ENCODE assay signal across 9 mouse cellular contexts in genomic region chr7:139472865-139473549, GRCm38 (mm10).
DNase-seq lines count a peak whose midpoint lies in the region; ATAC-seq and TF ChIP-seq lines count a peak whose summit lies in the region.
"Had no signal": no experiment of that assay in that cellular context is flagged by ENCODE, and none has a peak within 500 bp of the region (broad histone marks: within the 10 kb centered on the region; RNA-seq: fewer than 3 reads in every experiment).

No protein-coding gene starts in this region.

- no peaks in the 10 kb centered on the region for H3K9me3 ChIP-seq in ES-E14 (ENCODE audit: control insufficient read depth, insufficient read depth, low read depth, low read length)
- H3K9me3 ChIP-seq in hindbrain, embryonic 10.5 days, result no peaks in the 10 kb centered on the region
- no peaks in the 10 kb centered on the region for H3K9me3 ChIP-seq in lung, embryonic 16.5 days (ENCODE audit: control insufficient read depth, low read length)
- H3K9me3 ChIP-seq: midbrain, embryonic 12.5 days had no signal

- H3K36me3 ChIP-seq in ES-E14 (ENCODE audit: control insufficient read depth, insufficient read depth, low read length, poor library complexity, severe bottlenecking), result no peaks in the 10 kb centered on the region
- no peaks in the 10 kb centered on the region for H3K36me3 ChIP-seq in hindbrain, embryonic 10.5 days
- no peaks in the 10 kb centered on the region for H3K36me3 ChIP-seq in lung, embryonic 16.5 days (ENCODE audit: control insufficient read depth, insufficient read depth, low read length)
- H3K36me3 ChIP-seq: midbrain, embryonic 12.5 days had no signal

- H3K27ac ChIP-seq in ES-E14 (ENCODE audit: insufficient read depth, low read depth, low read length, poor library complexity, severe bottlenecking), result no peak overlapping the region
- no peak overlapping the region for H3K27ac ChIP-seq in hindbrain, embryonic 10.5 days
- H3K27ac ChIP-seq in lung, embryonic 16.5 days (ENCODE audit: low read length), result peak overlapping the region; percentile 56
- H3K27ac ChIP-seq: midbrain, embryonic 12.5 days had no signal

- peak; percentile 47 for DNase-seq in ES-E14 (ENCODE audit: low read depth, low spot score)
- DNase-seq in cerebellum, adult 11-12 months, result peak; percentile 74
- peak; percentile 82 for DNase-seq in hindbrain, embryonic 10.5 days (ENCODE audit: low spot score)
- DNase-seq in layer of hippocampus, adult 9-11 months, result peak; percentile 75
- DNase-seq in ovary, postnatal 36 days (ENCODE audit: low spot score), result peak; percentile 83
- peak; percentile 76 for DNase-seq in thymus, postnatal 14 days

- WGBS in hindbrain, embryonic 10.5 days, result 35% methylated on average over 7 of the region's 7 CpGs
- 21% methylated on average over 7 of the region's 7 CpGs for WGBS in lung, embryonic 16.5 days

- no peaks in the 10 kb centered on the region for H3K27me3 ChIP-seq in hindbrain, embryonic 10.5 days (ENCODE audit: insufficient read depth, poor library complexity, severe bottlenecking)
- H3K27me3 ChIP-seq in lung, embryonic 16.5 days (ENCODE audit: control insufficient read depth, insufficient read depth, low read depth, low read length), result no peaks in the 10 kb centered on the region
- H3K27me3 ChIP-seq: midbrain, embryonic 12.5 days had no signal

- H3K4me3 ChIP-seq in ES-E14 (ENCODE audit: insufficient read depth in 1 of 2, low read depth in 1 of 2, low read length in 2 of 2, poor library complexity in 1 of 2, severe bottlenecking in 1 of 2), result no peak overlapping the region
- H3K4me3 ChIP-seq in hindbrain, embryonic 10.5 days, result no peak overlapping the region
- H3K4me3 ChIP-seq in lung, embryonic 16.5 days (ENCODE audit: low read length), result no peak overlapping the region
- H3K4me3 ChIP-seq: midbrain, embryonic 12.5 days had no signal

- H3K4me1 ChIP-seq in ES-E14 (ENCODE audit: control insufficient read depth in 2 of 2, insufficient read depth in 2 of 2, low read length in 2 of 2, poor library complexity in 1 of 2), result peaks cover 0 to 2% of the 10 kb centered on the region in 2 experiments; a peak in 1 of 4 replicates
- H3K4me1 ChIP-seq in hindbrain, embryonic 10.5 days (replicated peaks), result peaks cover 16% of the 10 kb centered on the region
- peaks cover 19% of the 10 kb centered on the region for H3K4me1 ChIP-seq in lung, embryonic 16.5 days (replicated peaks; ENCODE audit: control insufficient read depth, insufficient read depth, low read length)

- no peak overlapping the region for H3K4me2 ChIP-seq in lung, embryonic 16.5 days (ENCODE audit: low read depth, low read length)
- H3K4me2 ChIP-seq: midbrain, embryonic 12.5 days had no signal

- peak; percentile 60 for ATAC-seq in frontal cortex, adult (ENCODE audit: low TSS enrichment)
- peak; percentile 89 for ATAC-seq in lung, embryonic 16.5 days (ENCODE audit: low read depth)

- in situ Hi-C loops in ES-E14 (cut with MboI; ENCODE audit: low sequenced_read_pairs in 2 of 2, unreplicated experiment in 2 of 2), result loop anchor here in 1 of 2 experiments (10.0 to 25.0 kb wide), 2 partner anchors 168 to 386 kb away; partner anchors contain the start of gene Dpysl4

- no peak overlapping the region for H3K9ac ChIP-seq in ES-E14 (ENCODE audit: insufficient read depth, low read depth, low read length, poor library complexity, severe bottlenecking)
- no peak overlapping the region for H3K9ac ChIP-seq in lung, embryonic 16.5 days (ENCODE audit: low read length)
- H3K9ac ChIP-seq: midbrain, embryonic 12.5 days had no signal

TF ChIP-seq in ES-E14, 5 proteins besides CTCF, POLR2A, EP300 and RAD21:
- TF ChIP-seq HCFC1 (IDR thresholded peaks at IDR 0.05; ENCODE audit: borderline replicate concordance, insufficient read depth, low read length) (no peak), ZNF384 (IDR thresholded peaks at IDR 0.05; ENCODE audit: low read depth, low read length) (no peak), CHD2 (IDR thresholded peaks at IDR 0.05; ENCODE audit: low read depth, low read length) (no peak), MAFK (IDR thresholded peaks at IDR 0.05; ENCODE audit: insufficient read depth, low read depth, low read length) (0 out of 2 replicates have a peak, but pooled peaks have one; percentile 43), ZC3H11A (IDR thresholded peaks at IDR 0.05; ENCODE audit: borderline replicate concordance, low read depth, low read length) (peak; percentile 96)
